Mouse (Mus musculus): ENCODE measurements at regions not wholly inside any gene's neighbourhood (a gene's known extent, or its start where the extent isn't known, plus 50 kb on each side); places are given as distances from the start of the nearest gene placed in this dataset.

- Histone ChIP-seq H3K27me3 (replicated peaks) (no peaks in the 10 kb centered on the region), H3K4me2 (ENCODE audit: insufficient read depth, low read depth, poor library complexity, severe bottlenecking) (no peak overlapping the region), H3K9ac (ENCODE audit: insufficient read depth, low read depth) (no peak overlapping the region), H3K4me1 (ENCODE audit: control insufficient read depth in 1 of 2, insufficient read depth in 2 of 2) (no peaks in the 10 kb centered on the region), H3K4me3 (replicated peaks in 1 of 3; ENCODE audit: low read depth in 2 of 3, low read length in 2 of 3, poor library complexity in 1 of 3) (no peak overlapping the region), H3K27ac (ENCODE audit: insufficient read depth, low read depth) (no peak overlapping the region), H3K9me3 (replicated peaks; ENCODE audit: low read length) (peaks cover 30% of the 10 kb centered on the region), H3K79me2 (replicated peaks; ENCODE audit: control insufficient read depth, extremely low read depth, insufficient read depth, poor library complexity, severe bottlenecking) (no peaks in the 10 kb centered on the region), H3K36me3 (replicated peaks in 1 of 2; ENCODE audit: control insufficient read depth in 1 of 2, insufficient read depth in 1 of 2, low read length in 1 of 2) (no peaks in the 10 kb centered on the region)
- dilution Hi-C loops (cut with MboI; ENCODE audit: extremely low pct_ligation_motif_present, extremely low pct_unique_long_range_greater_than_20kb, low sequenced_read_pairs) (no loop called here), in situ Hi-C loops (cut with MboI; ENCODE audit: low pct_ligation_motif_present, low pct_unique_long_range_greater_than_20kb, low sequenced_read_pairs) (no loop called here)
- DNase-seq (ENCODE audit: extremely low read depth): no peak
- TF ChIP-seq ELF1 (IDR thresholded peaks at IDR 0.05; ENCODE audit: low read depth, low read length) (no peak), RAD21 (IDR thresholded peaks at IDR 0.05; ENCODE audit: low read depth, low read length) (no peak), USF1 (IDR thresholded peaks at IDR 0.05; ENCODE audit: low read depth, low read length) (no peak), NELFE (IDR thresholded peaks at IDR 0.05; ENCODE audit: low read depth, low read length) (no peak), ETS1 (conservative IDR thresholded peaks at IDR 0.05; ENCODE audit: low read depth, low read length) (no peak), CTCF (conservative IDR thresholded peaks at IDR 0.05 in 1 of 2, IDR thresholded peaks at IDR 0.05 in 1 of 2; ENCODE audit: low read depth in 2 of 2, low read length in 2 of 2) (no peak), SIN3A (IDR thresholded peaks at IDR 0.05; ENCODE audit: low read length) (no peak), UBTF (IDR thresholded peaks at IDR 0.05; ENCODE audit: low read depth, low read length) (no peak), E2F4 (IDR thresholded peaks at IDR 0.05; ENCODE audit: insufficient replicate concordance, low read depth, low read length) (no peak), TBP (conservative IDR thresholded peaks at IDR 0.05; ENCODE audit: low read depth, low read length) (no peak), KAT2A (IDR thresholded peaks at IDR 0.05; ENCODE audit: insufficient replicate concordance, low read length) (no peak), CHD1 (IDR thresholded peaks at IDR 0.05; ENCODE audit: low read depth, low read length) (no peak), PAX5 (IDR thresholded peaks at IDR 0.05; ENCODE audit: low read length) (no peak), BHLHE40 (IDR thresholded peaks at IDR 0.05; ENCODE audit: low read depth, low read length) (no peak), NRF1 (IDR thresholded peaks at IDR 0.05; ENCODE audit: low read depth, low read length) (no peak), USF2 (conservative IDR thresholded peaks at IDR 0.05; ENCODE audit: low read depth, low read length) (no peak), SMC3 (IDR thresholded peaks at IDR 0.05; ENCODE audit: low read depth, low read length) (no peak), ZKSCAN1 (IDR thresholded peaks at IDR 0.05; ENCODE audit: borderline replicate concordance, low read depth, low read length) (no peak), ZNF384 (IDR thresholded peaks at IDR 0.05; ENCODE audit: low read depth, low read length) (no peak), POLR2A (IDR thresholded peaks at IDR 0.05; ENCODE audit: low read depth, low read length) (no peak)
Observed at GRCm38 (mm10) chr15:71157680-71158079, 2676.7 kb upstream of the Gm6569 start.

- in situ Hi-C loops (cut with MboI; ENCODE audit: low pct_ligation_motif_present, low pct_unique_long_range_greater_than_20kb, low sequenced_read_pairs) (no loop called here), dilution Hi-C loops (cut with MboI; ENCODE audit: extremely low pct_ligation_motif_present, extremely low pct_unique_long_range_greater_than_20kb, low sequenced_read_pairs) (no loop called here)
- no peak for TF ChIP-seq HCFC1 (IDR thresholded peaks at IDR 0.05; ENCODE audit: low read depth, low read length)
- TF ChIP-seq MXI1 (IDR thresholded peaks at IDR 0.05; ENCODE audit: low read depth, low read length): no peak
- no peak for TF ChIP-seq NRF1 (IDR thresholded peaks at IDR 0.05; ENCODE audit: low read depth, low read length)
- TF ChIP-seq USF1 (IDR thresholded peaks at IDR 0.05; ENCODE audit: low read depth, low read length): no peak
- no peak for TF ChIP-seq CHD2 (IDR thresholded peaks at IDR 0.05; ENCODE audit: low read length)
- TF ChIP-seq MAZ (IDR thresholded peaks at IDR 0.05; ENCODE audit: low read depth, low read length): no peak
- TF ChIP-seq SIN3A (IDR thresholded peaks at IDR 0.05; ENCODE audit: low read length): no peak
- Histone ChIP-seq H3K4me1 (ENCODE audit: control insufficient read depth in 1 of 2, insufficient read depth in 2 of 2) (no peaks in the 10 kb centered on the region), H3K27ac (ENCODE audit: insufficient read depth, low read depth) (no peak overlapping the region), H3K9me3 (replicated peaks; ENCODE audit: low read length) (peaks cover 32% of the 10 kb centered on the region), H3K9ac (ENCODE audit: insufficient read depth, low read depth) (no peak overlapping the region), H3K4me2 (ENCODE audit: insufficient read depth, low read depth, poor library complexity, severe bottlenecking) (no peak overlapping the region), H3K79me2 (replicated peaks; ENCODE audit: control insufficient read depth, extremely low read depth, insufficient read depth, poor library complexity, severe bottlenecking) (no peaks in the 10 kb centered on the region), H3K4me3 (replicated peaks in 1 of 3; ENCODE audit: low read depth in 2 of 3, low read length in 2 of 3, poor library complexity in 1 of 3) (no peak overlapping the region), H3K36me3 (replicated peaks in 1 of 2; ENCODE audit: control insufficient read depth in 1 of 2, insufficient read depth in 1 of 2, low read length in 1 of 2) (no peaks in the 10 kb centered on the region), H3K27me3 (replicated peaks) (no peaks in the 10 kb centered on the region)
- no peak for DNase-seq (ENCODE audit: extremely low read depth)
Observed at GRCm38 (mm10) chr15:71162097-71162496, 2672.3 kb upstream of the Gm6569 start.
